20 mouse cellular contexts compared by ENCODE assay signal in genomic region chr3:56740902-56741301, GRCm38 (mm10).
A peak's percentile ranks its signal among the peaks of the same experiment; 100 is the strongest.
DNase-seq lines count a peak whose midpoint lies in the region.
"Had no signal": no experiment of that assay in that cellular context is flagged by ENCODE, and none has a peak within 500 bp of the region (broad histone marks: within the 10 kb centered on the region; RNA-seq: fewer than 3 reads in every experiment).

No protein-coding gene starts in this region.

- H3K36me3 ChIP-seq in limb, embryonic 10.5 days: no peaks in the 10 kb centered on the region
- H3K36me3 ChIP-seq: embryonic facial prominence, embryonic 10.5 days; heart, embryonic 10.5 days; intestine, embryonic 15.5 days had no signal

- no peak overlapping the region for H3K4me3 ChIP-seq in limb, embryonic 10.5 days
- H3K4me3 ChIP-seq: embryonic facial prominence, embryonic 10.5 days; forebrain, embryonic 13.5 days; gastrocnemius, adult 2 months; heart, embryonic 10.5 days; intestine, embryonic 15.5 days had no signal

- no peak overlapping the region for H3K27ac ChIP-seq in limb, embryonic 10.5 days
- H3K27ac ChIP-seq: embryonic facial prominence, embryonic 10.5 days; forebrain, embryonic 13.5 days; gastrocnemius, adult 2 months; heart, embryonic 10.5 days; intestine, embryonic 15.5 days had no signal

- H3K27me3 ChIP-seq in limb, embryonic 10.5 days (ENCODE audit: low read depth, poor library complexity, severe bottlenecking): no peaks in the 10 kb centered on the region
- H3K27me3 ChIP-seq: forebrain, embryonic 13.5 days; intestine, embryonic 15.5 days had no signal

- no peaks in the 10 kb centered on the region for H3K4me1 ChIP-seq in limb, embryonic 10.5 days
- H3K4me1 ChIP-seq: embryonic facial prominence, embryonic 10.5 days; forebrain, embryonic 13.5 days; heart, embryonic 10.5 days; intestine, embryonic 15.5 days had no signal

- intact Hi-C loops in left cerebral cortex, postnatal 4 days (cut with DNase I): no loop called here

- peak; percentile 68 for DNase-seq in heart, adult 11 months
- no peak for DNase-seq in heart, adult 18-20 months
- peak; percentile 61 for DNase-seq in left cerebral cortex, postnatal 4 days
- DNase-seq in left cerebral cortex, adult 9 months (ENCODE audit: low spot score in 2 of 2): no peak
- peak; percentile 42 for DNase-seq in cerebellum, adult 9-11 months
- peak; percentile 53 to 68 for DNase-seq in cerebellum, postnatal 25 days
- no peak for DNase-seq in limb, embryonic 10.5 days (ENCODE audit: low spot score)
- no peak for DNase-seq in right cerebral cortex, adult 2 months (ENCODE audit: low spot score in 2 of 2)
- DNase-seq: adrenal gland, adult 2 months; adrenal gland, postnatal 25 days; forebrain, postnatal 0 days; gastrocnemius, adult 2 months; gastrocnemius, postnatal 25 days; heart, postnatal 10 days; heart, postnatal 4 days; kidney, adult 18-20 months had no signal

- H3K9me3 ChIP-seq in limb, embryonic 10.5 days (replicated peaks): no peaks in the 10 kb centered on the region
- H3K9me3 ChIP-seq: embryonic facial prominence, embryonic 10.5 days; forebrain, embryonic 13.5 days; heart, embryonic 10.5 days; intestine, embryonic 15.5 days had no signal

Comparison
In these comparisons a context has a peak if more than half of its experiments do, and no peak if none do; other contexts are left out.
1. DNase-seq: peak in heart, adult 11 months (single experiment), left cerebral cortex, postnatal 4 days (single experiment), cerebellum, adult 9-11 months (single experiment) and cerebellum, postnatal 25 days (2 of 2); none in heart, adult 18-20 months (0 of 2), left cerebral cortex, adult 9 months (0 of 2), limb, embryonic 10.5 days (single experiment) and right cerebral cortex, adult 2 months (0 of 2).